Mouse (Mus musculus): ENCODE measurements around the gene Tuba8. TPM values are rescaled to one million over a fixed set of nuclear protein-coding genes. Genes with fewer than 3 reads are reported as not detected.

Gene Tuba8
- polyA plus RNA-seq, 1 experiment from 2014 or later, result 7.8 TPM

DNA sequence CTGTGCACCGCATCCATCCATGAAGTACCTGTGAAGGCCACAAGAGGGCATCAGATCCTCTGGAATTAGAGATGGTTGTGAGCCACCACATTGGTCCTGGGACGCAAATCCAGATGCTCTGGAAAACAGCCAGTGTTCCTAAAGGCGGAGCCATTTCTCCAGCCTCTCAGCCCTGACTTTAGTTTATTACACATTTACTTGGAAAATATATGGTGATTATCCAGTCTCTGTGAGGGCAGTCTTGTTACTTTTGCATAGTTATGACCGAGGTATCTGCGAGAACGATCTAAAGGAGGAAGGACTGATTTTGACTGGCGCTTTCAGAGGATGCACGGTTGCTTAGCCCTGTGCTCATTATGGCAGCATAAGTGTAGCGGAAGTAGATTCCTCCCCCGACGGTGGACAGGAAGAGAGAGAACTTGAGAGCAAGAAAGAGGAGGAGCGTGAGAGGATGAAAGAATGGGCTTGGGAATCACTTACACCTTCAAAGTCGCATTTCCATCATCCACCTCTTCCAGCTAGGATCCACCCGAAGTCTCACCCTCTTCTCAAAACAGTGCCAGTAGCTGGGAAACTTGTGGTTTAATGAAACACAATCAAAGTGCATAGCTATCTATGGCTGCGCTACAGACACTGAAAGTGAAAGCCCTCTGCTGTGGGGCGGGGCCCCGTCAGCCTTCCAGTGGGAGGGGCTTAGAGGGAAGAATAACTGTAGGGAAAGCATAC lies 61.7 kb downstream of the Tuba8 start:
- WGBS, result 11% methylated on average over 17 of the region's 17 CpGs
- Histone ChIP-seq H3K27me3 (no peaks in the 10 kb centered on the region; the same call in 1 of the 2 replicates), H3K4me2 (peak overlapping the region; percentile 64), H3K4me3 (peak overlapping the region; percentile 39), H3K9me3 (no peaks in the 10 kb centered on the region), H3K4me1 (no peaks in the 10 kb centered on the region), H3K36me3 (no peaks in the 10 kb centered on the region), H3K27ac (peak overlapping the region; percentile 41), H3K9ac (no peak overlapping the region)
- ATAC-seq (ENCODE audit: borderline replicate concordance, extremely low read depth, low FRiP score, low TSS enrichment), result peak; percentile 91

DNA sequence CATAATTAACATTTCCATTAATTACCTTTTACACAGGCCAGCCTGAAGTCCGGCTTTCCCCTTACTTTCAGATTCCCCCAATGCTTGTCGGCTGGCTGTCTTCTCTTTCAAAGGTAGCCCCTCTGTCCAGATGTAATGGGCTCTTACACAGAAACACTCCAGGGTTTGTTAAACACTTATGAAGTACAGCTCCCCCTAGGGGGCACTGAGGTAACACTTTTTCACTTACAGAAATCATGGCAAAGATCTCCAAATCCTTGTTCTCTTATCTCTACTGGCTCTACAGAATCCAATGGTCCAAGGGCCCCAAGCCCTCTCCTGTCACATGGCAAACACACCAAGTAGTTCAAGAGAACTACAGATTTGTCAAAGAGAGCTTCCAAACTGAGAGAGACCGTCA lies 63.9 kb downstream of the Tuba8 start:
- Histone ChIP-seq H3K4me2 (no peak overlapping the region), H3K27ac (no peak overlapping the region), H3K36me3 (no peaks in the 10 kb centered on the region), H3K9me3 (no peaks in the 10 kb centered on the region), H3K4me1 (no peaks in the 10 kb centered on the region), H3K4me3 (no peak overlapping the region), H3K9ac (no peak overlapping the region), H3K27me3 (no peaks in the 10 kb centered on the region; the same call in 1 of the 2 replicates)
- WGBS, result 76% methylated on average over 3 of the region's 3 CpGs
- ATAC-seq (ENCODE audit: borderline replicate concordance, extremely low read depth, low FRiP score, low TSS enrichment), result no peak

Other genes with a start within 250 kb of the Tuba8 start
- 17.6 and 20.0 TPM in 2 replicates for gene Mical3, start 79.7 kb upstream of the Tuba8 start, polyA plus RNA-seq (2015; fragmentation: Nextera tagmentation; extraction: Ambion mirVana)
- 10.9 and 13.5 TPM in 2 replicates for gene Pex26, start 27.0 kb upstream of the Tuba8 start, polyA plus RNA-seq (2015; fragmentation: Nextera tagmentation; extraction: Ambion mirVana)
- 4.9 and 7.3 TPM in 2 replicates for gene Usp18, start 35.2 kb downstream of the Tuba8 start, polyA plus RNA-seq (2015; fragmentation: Nextera tagmentation; extraction: Ambion mirVana)
- 0.67 and 1.9 TPM in 2 replicates for gene Slc6a13, start 89.5 kb downstream of the Tuba8 start, polyA plus RNA-seq (2015; fragmentation: Nextera tagmentation; extraction: Ambion mirVana)
- not detected in 2 replicates for gene Slc6a12, start 132.4 kb downstream of the Tuba8 start, polyA plus RNA-seq (2015; fragmentation: Nextera tagmentation; extraction: Ambion mirVana)

Data from lung, embryonic 15.5 days (tissue).